Mouse (Mus musculus): ENCODE measurements around the gene Vmn2r93. TPM values are rescaled to one million over a fixed set of nuclear protein-coding genes. Genes with fewer than 3 reads are reported as not detected.

The Vmn2r93 gene
- not detected in 2 replicates for polyA plus RNA-seq (2015; fragmentation: Nextera tagmentation; extraction: Ambion mirVana)

GRCm38 (mm10) chr17:18297799-18298198 lies at the start of gene Vmn2r93:
TSS of gene Vmn2r93 (plus strand) at chr17:18298099.
- no peak within 1 kb of the TSS for H3K27ac ChIP-seq (ENCODE audit: low read length)
- no peak within 1 kb of the TSS for H3K4me3 ChIP-seq (ENCODE audit: low read length)
- no peaks in the 10 kb centered on the region for H3K4me1 ChIP-seq (replicated peaks; ENCODE audit: control insufficient read depth, insufficient read depth, low read length)
- 41% methylated on average over 1 of the region's 1 CpGs for WGBS
- H3K9me3 ChIP-seq (ENCODE audit: control insufficient read depth, low read length): no peaks in the 10 kb centered on the region
- no peak for ATAC-seq (ENCODE audit: low read depth)
- no peak within 1 kb of the TSS for H3K9ac ChIP-seq (ENCODE audit: low read length)
- H3K36me3 ChIP-seq (ENCODE audit: control insufficient read depth, insufficient read depth, low read length): no peaks in the 10 kb centered on the region
- no peak within 1 kb of the TSS for H3K4me2 ChIP-seq (ENCODE audit: low read depth, low read length)
- no peaks in the 10 kb centered on the region for H3K27me3 ChIP-seq (ENCODE audit: control insufficient read depth, insufficient read depth, low read depth, low read length)

- H3K4me2 ChIP-seq (ENCODE audit: low read depth, low read length): no peak within 1 kb of the TSS
- no peak within 1 kb of the TSS for H3K4me3 ChIP-seq (ENCODE audit: low read length)
- 44% methylated on average over 2 of the region's 2 CpGs for WGBS
- no peak for ATAC-seq (ENCODE audit: low read depth)
- no peak within 1 kb of the TSS for H3K9ac ChIP-seq (ENCODE audit: low read length)
- H3K4me1 ChIP-seq (replicated peaks; ENCODE audit: control insufficient read depth, insufficient read depth, low read length): no peaks in the 10 kb centered on the region
- H3K27me3 ChIP-seq (ENCODE audit: control insufficient read depth, insufficient read depth, low read depth, low read length): no peaks in the 10 kb centered on the region
- H3K9me3 ChIP-seq (ENCODE audit: control insufficient read depth, low read length): peaks cover 3% of the 10 kb centered on the region
- H3K36me3 ChIP-seq (ENCODE audit: control insufficient read depth, insufficient read depth, low read length): no peaks in the 10 kb centered on the region
- H3K27ac ChIP-seq (ENCODE audit: low read length): no peak within 1 kb of the TSS
These were observed 20.2 kb upstream of the Vmn2r93 start, which contains the start of gene Vmn2r94 for GRCm38 (mm10) chr17:18277656-18278055. TSS of gene Vmn2r94 (minus strand) at chr17:18277756.

- no peak overlapping the region for H3K4me2 ChIP-seq (ENCODE audit: low read depth, low read length)
- no peaks in the 10 kb centered on the region for H3K4me1 ChIP-seq (replicated peaks; ENCODE audit: control insufficient read depth, insufficient read depth, low read length)
- H3K27ac ChIP-seq (ENCODE audit: low read length): no peak overlapping the region
- peaks cover 6% of the 10 kb centered on the region for H3K9me3 ChIP-seq (ENCODE audit: control insufficient read depth, low read length)
- no peaks in the 10 kb centered on the region for H3K36me3 ChIP-seq (ENCODE audit: control insufficient read depth, insufficient read depth, low read length)
- no peak overlapping the region for H3K9ac ChIP-seq (ENCODE audit: low read length)
- no peak for ATAC-seq (ENCODE audit: low read depth)
- H3K4me3 ChIP-seq (ENCODE audit: low read length): no peak overlapping the region
- no peaks in the 10 kb centered on the region for H3K27me3 ChIP-seq (ENCODE audit: control insufficient read depth, insufficient read depth, low read depth, low read length)
- WGBS: 96% methylated on average over 2 of the region's 2 CpGs
These were observed 25.1 kb downstream of the Vmn2r93 start for GRCm38 (mm10) chr17:18323031-18323430.

- Histone ChIP-seq H3K27me3 (ENCODE audit: control insufficient read depth, insufficient read depth, low read depth, low read length) (no peaks in the 10 kb centered on the region), H3K4me2 (ENCODE audit: low read depth, low read length) (no peak overlapping the region), H3K4me3 (ENCODE audit: low read length) (no peak overlapping the region), H3K36me3 (ENCODE audit: control insufficient read depth, insufficient read depth, low read length) (no peaks in the 10 kb centered on the region), H3K4me1 (replicated peaks; ENCODE audit: control insufficient read depth, insufficient read depth, low read length) (no peaks in the 10 kb centered on the region), H3K9me3 (ENCODE audit: control insufficient read depth, low read length) (no peaks in the 10 kb centered on the region), H3K9ac (ENCODE audit: low read length) (no peak overlapping the region), H3K27ac (ENCODE audit: low read length) (no peak overlapping the region)
- 54% methylated on average over 1 of the region's 1 CpGs for WGBS
- ATAC-seq (ENCODE audit: low read depth): no peak
These were observed 62.1 kb downstream of the Vmn2r93 start for GRCm38 (mm10) chr17:18360007-18360406.

- no peak overlapping the region for H3K9ac ChIP-seq (ENCODE audit: low read length)
- H3K27ac ChIP-seq (ENCODE audit: low read length): no peak overlapping the region
- no peak for ATAC-seq (ENCODE audit: low read depth)
- no peaks in the 10 kb centered on the region for H3K9me3 ChIP-seq (ENCODE audit: control insufficient read depth, low read length)
- 35% methylated on average over 3 of the region's 3 CpGs for WGBS
- no peak overlapping the region for H3K4me2 ChIP-seq (ENCODE audit: low read depth, low read length)
- no peak overlapping the region for H3K4me3 ChIP-seq (ENCODE audit: low read length)
- no peaks in the 10 kb centered on the region for H3K4me1 ChIP-seq (replicated peaks; ENCODE audit: control insufficient read depth, insufficient read depth, low read length)
- H3K27me3 ChIP-seq (ENCODE audit: control insufficient read depth, insufficient read depth, low read depth, low read length): no peaks in the 10 kb centered on the region
- no peaks in the 10 kb centered on the region for H3K36me3 ChIP-seq (ENCODE audit: control insufficient read depth, insufficient read depth, low read length)
These were observed 62.7 kb downstream of the Vmn2r93 start for GRCm38 (mm10) chr17:18360602-18361001.

Other genes starting within 250 kb of the Vmn2r93 start
- gene Vmn2r124, start 248.7 kb upstream of the Vmn2r93 start, polyA plus RNA-seq (2015; fragmentation: Nextera tagmentation; extraction: Ambion mirVana): not detected in 2 replicates
- not detected in 2 replicates for gene Vmn2r91, start 213.1 kb upstream of the Vmn2r93 start, polyA plus RNA-seq (2015; fragmentation: Nextera tagmentation; extraction: Ambion mirVana)
- not detected in 2 replicates for gene Vmn2r92, start 146.2 kb upstream of the Vmn2r93 start, polyA plus RNA-seq (2015; fragmentation: Nextera tagmentation; extraction: Ambion mirVana)
- not detected in 2 replicates for gene Vmn2r94, start 20.3 kb upstream of the Vmn2r93 start, polyA plus RNA-seq (2015; fragmentation: Nextera tagmentation; extraction: Ambion mirVana)
- not detected in 2 replicates for gene Vmn2r95, start 126.0 kb downstream of the Vmn2r93 start, polyA plus RNA-seq (2015; fragmentation: Nextera tagmentation; extraction: Ambion mirVana)

Measured in lung, embryonic 16.5 days (tissue).